Mouse (Mus musculus) Patski (cell line): ENCODE measurements around the gene Tfpt. TPM values are rescaled to one million over a fixed set of nuclear protein-coding genes. Genes with fewer than 3 reads are reported as not detected.
A peak's percentile ranks its signal among the peaks of the same experiment; 100 is the strongest.

ENCODE experiments used
- ATAC-seq: fragments of 100-300 bp; one replicate; pipeline ENCODE4 v1.8.0; 2021
- CTCF ChIA-PET: fragments of 350-600 bp; sonication (Branson Sonifier 250); formaldehyde crosslinking; loops from one replicate; lab custom pipeline; 2022; ENCODE audit warnings: inconsistent platforms; lab: Charles Lee
- POLR2A ChIA-PET: fragments of 350-600 bp; sonication (Branson Sonifier 250); formaldehyde crosslinking; loops from one replicate; lab custom pipeline; 2022; ENCODE audit warnings: antibody characterized with exemption, inconsistent platforms; lab: Charles Lee
- DNase-seq: peaks from one replicate; pipeline ENCODE4 v3.0.0-alpha.2; 2011; ENCODE audit warnings: low read depth, low spot score
- H3K27me3 ChIP-seq: fragments of 371-371 bp; one replicate; pipeline ENCODE4 v1.5.1; 2021
- CTCF ChIP-seq: fragments of 100-300 bp; IDR thresholded peaks from one replicate; pipeline ENCODE4 v1.5.1; 2021
- in situ Hi-C: fragments of 300-500 bp; cut with MboI; formaldehyde crosslinking; loops from 3 replicates; pipeline ENCODE4 v1.11.1; 2018; ENCODE audit warnings: low pct_unique_long_range_greater_than_20kb, mixed read lengths
- polyA plus RNA-seq: library from polyadenylated mRNA; unstranded; gene quantifications from one replicate; pipeline ENCODE4 v1.2.3, GENCODE M21; 2021

Gene Tfpt
- polyA plus RNA-seq, 1 experiment from 2014 or later = 27.1 TPM

DNA sequence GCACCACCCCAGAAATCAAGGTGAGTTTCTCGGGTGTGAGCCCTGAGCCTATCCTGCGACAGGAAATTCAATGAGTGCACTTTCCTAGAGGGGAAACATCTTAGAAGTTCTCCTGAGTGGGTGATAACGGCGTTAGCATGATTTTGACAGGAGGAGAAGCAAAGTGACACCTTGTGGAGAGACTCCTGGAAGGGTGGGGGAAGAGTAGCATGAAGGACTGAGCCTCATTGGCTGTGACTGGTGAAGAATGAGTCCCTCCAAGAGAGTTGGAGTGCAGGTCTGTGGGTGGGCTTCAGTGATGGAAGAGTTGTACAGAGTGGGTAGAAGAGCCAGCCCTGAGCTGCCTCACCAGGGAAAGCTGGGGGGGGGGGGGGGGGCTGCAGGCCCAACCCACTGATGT is 27.2 kb upstream of the Tfpt start:
- in situ Hi-C loops = no loop called here
- ATAC-seq = no peak
- H3K27me3 ChIP-seq = no peaks in the 10 kb centered on the region
- POLR2A ChIA-PET = no interaction called here
- no peak for TF ChIP-seq CTCF
- no peak for DNase-seq
- CTCF ChIA-PET = interaction anchor here (2.2 kb wide), 1 partner anchor 18 kb away, joined by 6 read pairs; no protein-coding TSS in a partner anchor

DNA sequence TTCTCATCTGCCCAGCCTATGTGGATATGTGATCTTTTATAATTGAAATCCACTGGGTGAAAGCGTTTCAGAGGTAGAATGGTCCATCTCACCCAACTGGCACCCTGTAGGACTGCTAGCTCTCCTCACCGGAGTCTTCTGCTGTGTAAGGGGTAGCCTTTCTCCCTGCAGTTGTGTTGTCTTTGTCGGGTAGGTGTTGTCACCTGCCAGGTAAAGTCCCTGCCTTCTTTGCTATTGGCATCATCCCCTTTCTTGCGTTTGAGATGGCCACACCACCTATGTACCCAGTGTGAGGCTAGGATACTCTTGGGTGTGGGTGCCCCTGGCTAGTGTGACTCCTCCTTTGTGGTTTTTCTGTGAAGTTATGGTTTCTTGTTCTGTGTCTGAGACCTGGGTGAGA is 16.9 kb upstream of the Tfpt start:
- DNase-seq (no peak), ATAC-seq (no peak)
- POLR2A ChIA-PET = interaction anchor here (0.9 to 2.0 kb wide), 3 partner anchors 9 to 47 kb away, joined by 4 to 6 read pairs (median 5); partner anchors contain the start of genes Mboat7 and Tsen34
- no peak for TF ChIP-seq CTCF
- in situ Hi-C loops = no loop called here
- CTCF ChIA-PET = no interaction called here
- no peaks in the 10 kb centered on the region for H3K27me3 ChIP-seq

- ATAC-seq (no peak), DNase-seq (no peak)
- CTCF ChIA-PET = interaction anchor here (0.8 to 1.2 kb wide), 2 partner anchors 17 to 30 kb away, joined by 3 to 4 read pairs; partner anchors contain the start of gene Ndufa3
- POLR2A ChIA-PET = interaction anchor here (0.6 to 2.0 kb wide), 4 partner anchors 9 to 49 kb away, joined by 3 to 6 read pairs (median 4); partner anchors contain the start of genes Mboat7 and Tsen34
- no peaks in the 10 kb centered on the region for H3K27me3 ChIP-seq
- in situ Hi-C loops = no loop called here
- TF ChIP-seq CTCF = no peak
Observed at GRCm38 (mm10) chr7:3646188-3646587, 16.5 kb upstream of the Tfpt start.

DNA sequence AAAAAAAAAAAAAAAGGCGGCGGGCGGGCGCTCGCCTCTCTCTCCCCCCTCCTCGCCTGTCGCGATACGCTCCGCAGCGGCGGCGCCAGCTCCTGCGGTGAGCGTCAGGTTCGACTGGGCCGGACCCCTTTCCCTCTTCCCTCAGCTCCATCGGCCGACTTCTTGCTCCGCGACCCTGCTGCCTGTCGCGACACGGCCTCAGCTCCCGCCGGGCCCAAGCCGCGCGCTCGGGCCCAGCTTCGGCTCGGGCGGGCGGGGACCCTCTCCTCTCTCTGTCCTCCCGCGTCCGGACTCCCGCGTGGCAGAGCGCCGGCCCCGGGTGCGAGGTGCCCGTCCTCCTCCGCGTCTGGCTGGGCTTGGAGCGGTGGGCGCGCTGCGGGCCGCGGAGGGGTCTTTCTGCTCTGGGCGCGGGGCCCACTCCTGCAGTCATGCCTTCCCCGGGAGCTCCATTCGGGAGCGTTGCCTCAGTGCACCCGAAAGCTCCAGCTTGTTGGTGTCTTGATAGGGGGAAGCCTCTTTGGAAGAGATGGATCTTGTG is 15.8 kb upstream of the Tfpt start:
- CTCF ChIA-PET = interaction anchor here (0.8 to 3.5 kb wide), 5 partner anchors 12 to 44 kb away, joined by 3 to 15 read pairs (median 4); partner anchors contain the start of gene Ndufa3
- POLR2A ChIA-PET = interaction anchor here (0.6 to 2.0 kb wide), 13 partner anchors 9 to 197 kb away, joined by 3 to 10 read pairs (median 4); partner anchors contain the start of genes Mboat7 and Tsen34
- ATAC-seq = peak; percentile 13
- TF ChIP-seq CTCF = no peak
- no peaks in the 10 kb centered on the region for H3K27me3 ChIP-seq
- DNase-seq = no peak
- in situ Hi-C loops = no loop called here

DNA sequence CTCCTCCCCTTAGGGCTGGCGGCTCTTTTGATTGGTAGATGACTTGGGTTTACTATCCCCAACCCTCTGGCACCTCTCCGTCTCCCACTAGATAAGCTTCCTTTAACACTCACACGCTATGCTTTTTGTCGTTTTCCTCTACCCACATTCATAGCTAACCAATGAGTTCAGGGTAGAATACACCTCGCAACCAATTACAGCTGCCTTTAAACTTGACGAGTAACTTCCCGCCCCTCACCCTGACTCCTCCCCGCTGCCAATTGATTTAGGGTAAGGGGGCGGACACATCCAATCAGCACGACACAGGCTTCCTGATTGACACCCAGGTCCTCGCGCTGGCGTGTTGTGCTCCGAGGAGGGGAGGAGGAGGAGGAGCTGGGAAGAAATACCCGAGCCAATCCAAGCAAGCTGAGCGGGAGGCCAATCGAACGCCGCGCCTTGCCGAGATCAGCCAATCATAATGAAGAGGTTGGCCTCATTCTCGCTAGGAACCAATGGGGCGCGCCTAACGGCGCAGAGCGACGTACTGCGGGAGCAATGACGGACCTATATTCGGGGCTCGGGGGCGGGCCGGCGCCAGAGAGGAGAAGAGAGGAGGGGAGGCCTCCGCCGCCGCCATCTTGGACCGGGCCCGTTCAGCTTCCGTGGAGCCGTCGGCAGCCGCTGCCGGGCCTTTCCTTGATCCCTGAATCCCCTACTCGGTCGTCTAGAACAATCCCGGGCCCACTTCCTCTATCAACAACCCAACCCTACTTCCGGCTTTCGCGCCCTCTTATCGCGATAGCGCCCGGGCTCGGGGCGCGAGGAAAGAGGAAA is 15.2 kb upstream of the Tfpt start, which contains the start of gene Cnot3:
Gene Cnot3, plus strand, starts transcription at position 597 of the 816 bp plus-strand sequence.
- in situ Hi-C loops = no loop called here
- no peak for TF ChIP-seq CTCF
- DNase-seq = peak; percentile 98
- ChIA-PET POLR2A (interaction anchor here (0.7 to 2.0 kb wide), 11 partner anchors 8 to 197 kb away, joined by 3 to 10 read pairs (median 5); partner anchors contain the start of genes Mboat7 and Tsen34), CTCF (interaction anchor here (0.8 to 3.5 kb wide), 6 partner anchors 11 to 43 kb away, joined by 3 to 15 read pairs (median 4); partner anchors contain the start of gene Ndufa3)
- no peaks in the 10 kb centered on the region for H3K27me3 ChIP-seq
- peak; percentile 98 for ATAC-seq

DNA sequence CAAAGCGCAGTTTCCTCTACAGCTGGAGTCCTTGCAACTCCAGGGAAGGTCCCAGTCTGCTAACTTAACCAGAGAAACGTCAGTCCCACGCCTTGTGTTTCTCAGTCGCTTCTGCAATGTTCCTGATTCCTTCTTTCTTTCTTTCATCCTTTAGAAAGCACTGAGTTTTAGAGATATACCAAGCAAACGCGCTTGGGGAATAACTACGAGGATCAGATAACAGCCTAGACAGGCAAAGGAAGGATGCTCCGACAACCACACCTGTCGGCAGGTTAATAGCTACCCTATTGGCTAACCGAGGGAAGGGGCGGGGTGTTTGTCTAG is 14.6 kb upstream of the Tfpt start:
- TF ChIP-seq CTCF = no peak
- ChIA-PET CTCF (interaction anchor here (0.8 to 3.5 kb wide), 3 partner anchors 11 to 21 kb away, joined by 3 to 15 read pairs (median 5); no protein-coding TSS in a partner anchor), POLR2A (interaction anchor here (1.5 to 1.9 kb wide), 2 partner anchors 14 to 19 kb away, joined by 7 to 10 read pairs; no protein-coding TSS in a partner anchor)
- in situ Hi-C loops = no loop called here
- ATAC-seq (no peak), DNase-seq (no peak)
- no peaks in the 10 kb centered on the region for H3K27me3 ChIP-seq

DNA sequence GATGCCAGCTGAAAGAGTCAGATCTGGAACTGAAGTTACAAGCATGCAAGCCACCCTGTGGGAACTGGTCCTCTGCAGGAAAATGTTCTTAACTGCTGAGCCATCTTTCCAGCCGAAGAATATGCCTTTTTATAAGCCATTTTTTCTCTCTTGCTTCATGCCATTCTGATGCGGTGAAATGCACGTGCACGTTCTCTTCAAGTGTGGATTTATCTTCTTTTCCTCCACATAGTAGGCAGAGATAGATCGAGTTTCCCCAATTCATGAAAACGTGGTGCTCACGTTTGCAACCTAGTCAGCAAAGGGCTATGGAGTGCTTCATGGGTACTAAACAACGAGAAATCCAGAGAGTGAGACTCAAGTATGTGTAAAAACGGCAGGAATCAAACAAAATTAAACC is 14.1 kb upstream of the Tfpt start:
- in situ Hi-C loops = no loop called here
- CTCF ChIA-PET = interaction anchor here (1.2 to 3.5 kb wide), 3 partner anchors 10 to 22 kb away, joined by 3 to 15 read pairs (median 5); partner anchors contain the start of gene Leng1
- DNase-seq (no peak), ATAC-seq (no peak)
- TF ChIP-seq CTCF = no peak
- POLR2A ChIA-PET = interaction anchor here (1.4 to 1.9 kb wide), 3 partner anchors 9 to 20 kb away, joined by 4 to 10 read pairs (median 4); partner anchors contain the start of genes Prpf31 and Tfpt
- H3K27me3 ChIP-seq = no peaks in the 10 kb centered on the region

DNA sequence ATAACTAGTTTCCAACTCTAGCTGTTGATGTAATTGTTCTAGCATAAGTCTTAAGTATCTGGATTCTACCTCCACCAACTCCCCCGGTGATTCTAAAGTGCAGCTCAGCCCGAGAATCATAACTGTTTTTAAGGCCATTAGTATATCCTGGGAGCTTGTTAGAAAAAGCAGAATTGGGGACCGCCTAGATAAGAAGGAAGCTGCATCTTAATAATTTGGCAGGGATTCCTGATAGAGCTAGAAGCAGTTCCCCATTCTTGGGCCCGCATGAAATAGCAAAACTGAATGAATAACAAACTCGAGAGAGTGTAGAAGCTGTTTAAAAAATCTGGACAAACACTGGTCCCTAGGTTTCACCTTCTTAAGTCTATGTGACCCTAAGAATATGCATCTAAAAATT is 13.7 kb upstream of the Tfpt start:
- CTCF ChIA-PET = interaction anchor here (1.2 to 3.5 kb wide), 2 partner anchors 10 to 22 kb away, joined by 3 to 15 read pairs; partner anchors contain the start of gene Leng1
- POLR2A ChIA-PET = interaction anchor here (1.4 to 1.5 kb wide), 2 partner anchors 8 to 13 kb away, joined by 4 read pairs; partner anchors contain the start of genes Prpf31 and Tfpt
- in situ Hi-C loops = no loop called here
- no peak for ATAC-seq
- no peaks in the 10 kb centered on the region for H3K27me3 ChIP-seq
- no peak for DNase-seq
- no peak for TF ChIP-seq CTCF

GRCm38 (mm10) chr7:3630478-3630815 is 718 bp upstream of the Tfpt start:
- CTCF ChIA-PET = no interaction called here
- no peak for ATAC-seq
- POLR2A ChIA-PET = interaction anchor here (1.2 to 1.4 kb wide), 2 partner anchors 13 to 20 kb away, joined by 3 to 4 read pairs; no protein-coding TSS in a partner anchor
- in situ Hi-C loops = no loop called here
- DNase-seq = no peak
- H3K27me3 ChIP-seq = no peaks in the 10 kb centered on the region
- no peak for TF ChIP-seq CTCF

- ChIA-PET CTCF (no interaction called here), POLR2A (no interaction called here)
- no peak for TF ChIP-seq CTCF
- no peak for ATAC-seq
- H3K27me3 ChIP-seq = no peaks in the 10 kb centered on the region
- in situ Hi-C loops = no loop called here
- DNase-seq = no peak
Observed at GRCm38 (mm10) chr7:3629030-3629429, 699 bp downstream of the Tfpt start.
